Mouse (Mus musculus): Measurements from ENCODE around the gene 4430402I18Rik. TPM values are rescaled to one million over a fixed set of nuclear protein-coding genes. Genes with fewer than 3 reads are reported as not detected.

Gene 4430402I18Rik
- polyA plus RNA-seq, 1 experiment from 2014 or later = 3.1 TPM

- Histone ChIP-seq H3K4me2 (ENCODE audit: low read depth, low read length) (peak overlapping the region; percentile 67), H3K4me1 (replicated peaks; ENCODE audit: control insufficient read depth, insufficient read depth, low read length) (peaks cover 2% of the 10 kb centered on the region; the same call in 1 of the 2 replicates), H3K4me3 (ENCODE audit: low read length) (peak overlapping the region; percentile 39), H3K9me3 (ENCODE audit: control insufficient read depth, low read length) (no peaks in the 10 kb centered on the region), H3K36me3 (ENCODE audit: control insufficient read depth, insufficient read depth, low read length) (no peaks in the 10 kb centered on the region), H3K27me3 (ENCODE audit: control insufficient read depth, insufficient read depth, low read depth, low read length) (peaks cover 3% of the 10 kb centered on the region; the same call in 1 of the 2 replicates), H3K9ac (ENCODE audit: low read length) (peak overlapping the region; percentile 19), H3K27ac (ENCODE audit: low read length) (no peak overlapping the region)
- 15% methylated on average over 35 of the region's 35 CpGs for WGBS
- ATAC-seq (ENCODE audit: low read depth) = peak; percentile 74
Measured at GRCm38 (mm10) chr19:28974862-28975611, 7.4 kb upstream of the 4430402I18Rik start.

GRCm38 (mm10) chr19:28970251-28970650 lies 2.7 kb upstream of the 4430402I18Rik start:
- H3K9ac ChIP-seq (ENCODE audit: low read length) = no peak overlapping the region
- no peaks in the 10 kb centered on the region for H3K9me3 ChIP-seq (ENCODE audit: control insufficient read depth, low read length)
- no peak overlapping the region for H3K4me3 ChIP-seq (ENCODE audit: low read length)
- H3K4me1 ChIP-seq (replicated peaks; ENCODE audit: control insufficient read depth, insufficient read depth, low read length) = peaks cover 8% of the 10 kb centered on the region; the same call in 1 of the 2 replicates
- peaks cover 3% of the 10 kb centered on the region; the same call in 1 of the 2 replicates for H3K27me3 ChIP-seq (ENCODE audit: control insufficient read depth, insufficient read depth, low read depth, low read length)
- ATAC-seq (ENCODE audit: low read depth) = no peak
- no peaks in the 10 kb centered on the region for H3K36me3 ChIP-seq (ENCODE audit: control insufficient read depth, insufficient read depth, low read length)
- H3K27ac ChIP-seq (ENCODE audit: low read length) = no peak overlapping the region
- no peak overlapping the region for H3K4me2 ChIP-seq (ENCODE audit: low read depth, low read length)
- 35% methylated on average over 11 of the region's 11 CpGs for WGBS

- H3K9me3 ChIP-seq (ENCODE audit: control insufficient read depth, low read length) = no peaks in the 10 kb centered on the region
- no peaks in the 10 kb centered on the region for H3K36me3 ChIP-seq (ENCODE audit: control insufficient read depth, insufficient read depth, low read length)
- ATAC-seq (ENCODE audit: low read depth) = no peak
- 76% methylated on average over 5 of the region's 5 CpGs for WGBS
- H3K4me3 ChIP-seq (ENCODE audit: low read length) = no peak overlapping the region
- no peak overlapping the region for H3K27ac ChIP-seq (ENCODE audit: low read length)
- H3K27me3 ChIP-seq (ENCODE audit: control insufficient read depth, insufficient read depth, low read depth, low read length) = no peaks in the 10 kb centered on the region
- H3K4me1 ChIP-seq (replicated peaks; ENCODE audit: control insufficient read depth, insufficient read depth, low read length) = peaks cover 14% of the 10 kb centered on the region
- no peak overlapping the region for H3K9ac ChIP-seq (ENCODE audit: low read length)
- H3K4me2 ChIP-seq (ENCODE audit: low read depth, low read length) = no peak overlapping the region
Measured at GRCm38 (mm10) chr19:28969231-28969630, 1.6 kb upstream of the 4430402I18Rik start.

- no peaks in the 10 kb centered on the region for H3K9me3 ChIP-seq (ENCODE audit: control insufficient read depth, low read length)
- WGBS = 65% methylated on average over 4 of the region's 4 CpGs
- H3K36me3 ChIP-seq (ENCODE audit: control insufficient read depth, insufficient read depth, low read length) = no peaks in the 10 kb centered on the region
- H3K27ac ChIP-seq (ENCODE audit: low read length) = no peak overlapping the region
- no peak overlapping the region for H3K4me3 ChIP-seq (ENCODE audit: low read length)
- no peaks in the 10 kb centered on the region for H3K27me3 ChIP-seq (ENCODE audit: control insufficient read depth, insufficient read depth, low read depth, low read length)
- peaks cover 16% of the 10 kb centered on the region for H3K4me1 ChIP-seq (replicated peaks; ENCODE audit: control insufficient read depth, insufficient read depth, low read length)
- H3K9ac ChIP-seq (ENCODE audit: low read length) = no peak overlapping the region
- no peak overlapping the region for H3K4me2 ChIP-seq (ENCODE audit: low read depth, low read length)
- no peak for ATAC-seq (ENCODE audit: low read depth)
Measured at GRCm38 (mm10) chr19:28968178-28968577, 578 bp upstream of the 4430402I18Rik start.

GRCm38 (mm10) chr19:28964552-28964903 lies 3.1 kb downstream of the 4430402I18Rik start:
- H3K27ac ChIP-seq (ENCODE audit: low read length) = no peak overlapping the region; the same call in 1 of the 2 replicates
- WGBS = 7% methylated on average over 16 of the region's 16 CpGs
- no peak for ATAC-seq (ENCODE audit: low read depth)

GRCm38 (mm10) chr19:28963842-28964551 lies 3.6 kb downstream of the 4430402I18Rik start, which contains the start of gene Plpp6:
TSS of gene Plpp6 (plus strand) at chr19:28963953.
- WGBS = under 1% methylated on average over 54 of the region's 73 CpGs
- Histone ChIP-seq H3K9ac (ENCODE audit: low read length) (peak within 1 kb of the TSS; percentile 89), H3K27ac (ENCODE audit: low read length) (peak within 1 kb of the TSS; percentile 66), H3K4me1 (replicated peaks; ENCODE audit: control insufficient read depth, insufficient read depth, low read length) (peaks cover 19% of the 10 kb centered on the region), H3K27me3 (ENCODE audit: control insufficient read depth, insufficient read depth, low read depth, low read length) (no peaks in the 10 kb centered on the region), H3K4me2 (ENCODE audit: low read depth, low read length) (peak within 1 kb of the TSS; percentile 74), H3K9me3 (ENCODE audit: control insufficient read depth, low read length) (no peaks in the 10 kb centered on the region), H3K36me3 (ENCODE audit: control insufficient read depth, insufficient read depth, low read length) (no peaks in the 10 kb centered on the region), H3K4me3 (ENCODE audit: low read length) (peak within 1 kb of the TSS; percentile 90)
- ATAC-seq (ENCODE audit: low read depth) = peak; percentile 91

More at GRCm38 (mm10) chr19:28964552-28964903, 3.1 kb downstream of the 4430402I18Rik start:
- H3K4me3 ChIP-seq (ENCODE audit: low read length) = peak overlapping the region; percentile 90
- H3K36me3 ChIP-seq (ENCODE audit: control insufficient read depth, insufficient read depth, low read length) = no peaks in the 10 kb centered on the region
- peak overlapping the region; percentile 74 for H3K4me2 ChIP-seq (ENCODE audit: low read depth, low read length)
- peak overlapping the region; percentile 89 for H3K9ac ChIP-seq (ENCODE audit: low read length)
- H3K27me3 ChIP-seq (ENCODE audit: control insufficient read depth, insufficient read depth, low read depth, low read length) = no peaks in the 10 kb centered on the region
- no peaks in the 10 kb centered on the region for H3K9me3 ChIP-seq (ENCODE audit: control insufficient read depth, low read length)
- peaks cover 19% of the 10 kb centered on the region for H3K4me1 ChIP-seq (replicated peaks; ENCODE audit: control insufficient read depth, insufficient read depth, low read length)

- peak overlapping the region; percentile 74 for H3K4me2 ChIP-seq (ENCODE audit: low read depth, low read length)
- no peak for ATAC-seq (ENCODE audit: low read depth)
- H3K4me3 ChIP-seq (ENCODE audit: low read length) = peak overlapping the region; percentile 90
- H3K27me3 ChIP-seq (ENCODE audit: control insufficient read depth, insufficient read depth, low read depth, low read length) = no peaks in the 10 kb centered on the region
- H3K4me1 ChIP-seq (replicated peaks; ENCODE audit: control insufficient read depth, insufficient read depth, low read length) = peaks cover 19% of the 10 kb centered on the region
- peak overlapping the region; percentile 89 for H3K9ac ChIP-seq (ENCODE audit: low read length)
- peak overlapping the region; percentile 66 for H3K27ac ChIP-seq (ENCODE audit: low read length)
- 3% methylated on average over 4 of the region's 4 CpGs for WGBS
- H3K9me3 ChIP-seq (ENCODE audit: control insufficient read depth, low read length) = no peaks in the 10 kb centered on the region
- no peaks in the 10 kb centered on the region for H3K36me3 ChIP-seq (ENCODE audit: control insufficient read depth, insufficient read depth, low read length)
Measured at GRCm38 (mm10) chr19:28963513-28963841, 4.1 kb downstream of the 4430402I18Rik start.

GRCm38 (mm10) chr19:28963113-28963512 lies 4.5 kb downstream of the 4430402I18Rik start:
- Histone ChIP-seq H3K9me3 (ENCODE audit: control insufficient read depth, low read length) (no peaks in the 10 kb centered on the region), H3K27ac (ENCODE audit: low read length) (peak overlapping the region; percentile 66), H3K36me3 (ENCODE audit: control insufficient read depth, insufficient read depth, low read length) (no peaks in the 10 kb centered on the region), H3K4me3 (ENCODE audit: low read length) (peak overlapping the region; percentile 90), H3K27me3 (ENCODE audit: control insufficient read depth, insufficient read depth, low read depth, low read length) (no peaks in the 10 kb centered on the region), H3K9ac (ENCODE audit: low read length) (peak overlapping the region; percentile 89; the same call in 1 of the 2 replicates), H3K4me1 (replicated peaks; ENCODE audit: control insufficient read depth, insufficient read depth, low read length) (peaks cover 18% of the 10 kb centered on the region), H3K4me2 (ENCODE audit: low read depth, low read length) (peak overlapping the region; percentile 74)
- 32% methylated on average over 3 of the region's 3 CpGs for WGBS
- ATAC-seq (ENCODE audit: low read depth) = peak; percentile 43; the same call in 1 of the 2 replicates

GRCm38 (mm10) chr19:28951251-28951650 lies 16.3 kb downstream of the 4430402I18Rik start:
- no peak for ATAC-seq (ENCODE audit: low read depth)
- H3K27me3 ChIP-seq (ENCODE audit: control insufficient read depth, insufficient read depth, low read depth, low read length) = no peaks in the 10 kb centered on the region
- H3K9ac ChIP-seq (ENCODE audit: low read length) = no peak overlapping the region
- H3K4me3 ChIP-seq (ENCODE audit: low read length) = no peak overlapping the region
- 0 out of 2 replicates have a peak, but pooled peaks cover 4% of the 10 kb centered on the region for H3K4me1 ChIP-seq (replicated peaks; ENCODE audit: control insufficient read depth, insufficient read depth, low read length)
- H3K27ac ChIP-seq (ENCODE audit: low read length) = no peak overlapping the region
- H3K36me3 ChIP-seq (ENCODE audit: control insufficient read depth, insufficient read depth, low read length) = no peaks in the 10 kb centered on the region
- H3K9me3 ChIP-seq (ENCODE audit: control insufficient read depth, low read length) = no peaks in the 10 kb centered on the region
- WGBS = 76% methylated on average over 5 of the region's 5 CpGs
- no peak overlapping the region for H3K4me2 ChIP-seq (ENCODE audit: low read depth, low read length)
